Mouse (Mus musculus) 3T3-L1 (cell line): Measurements from ENCODE around the gene Olfr1272.
"Not testable (repeated sequence)": the region's sequence is repeated elsewhere in the genome, so short reads cannot be mapped to it uniquely, and the experiment has no call there.

Source experiments
- DNase-seq: peaks from one replicate; pipeline ENCODE4 v3.0.0-alpha.2; 2015; ENCODE audit warnings: low read depth, low spot score

Gene Olfr1272

DNA sequence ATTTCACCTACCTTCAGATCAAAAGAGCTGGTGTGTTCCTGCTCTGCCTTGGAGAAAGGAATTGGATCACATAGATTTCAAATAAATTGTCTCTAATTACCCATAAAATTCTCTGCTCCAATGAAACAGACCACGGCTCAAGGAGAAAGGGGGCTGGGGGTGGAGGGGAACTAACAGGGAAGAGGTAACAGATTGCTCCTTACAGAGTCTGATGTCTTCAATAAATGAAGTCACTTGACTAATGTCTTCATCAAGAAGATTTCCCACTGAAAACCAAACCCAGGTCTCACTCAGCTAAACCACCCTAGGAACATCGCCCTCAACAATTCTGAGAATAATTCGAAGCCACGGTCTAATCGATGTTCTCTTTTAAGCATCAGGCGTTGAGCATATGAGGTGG lies at the start of gene Olfr1272:
Gene Olfr1272, minus strand, starts transcription at position 101 of the 400 bp plus-strand sequence.
- DNase-seq, result no peak

DNA sequence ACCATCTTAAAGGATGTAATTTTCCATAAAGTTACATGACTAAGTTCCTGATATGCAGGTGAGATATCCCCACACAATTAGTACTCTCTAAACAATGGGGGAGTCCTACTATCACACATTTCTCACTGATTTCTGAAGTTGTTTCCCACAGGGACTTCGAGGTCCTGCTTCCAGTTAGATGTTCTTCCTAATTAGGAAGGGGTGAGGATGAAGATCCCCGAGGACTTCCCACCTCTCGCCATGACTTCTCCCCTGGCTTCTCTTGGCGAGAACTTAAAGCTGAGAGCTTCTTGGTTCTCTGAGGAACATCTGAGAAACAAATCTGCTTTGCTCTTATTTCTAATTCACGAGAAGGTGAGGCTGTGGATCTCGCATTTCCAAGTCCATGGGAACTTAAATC lies 29.3 kb upstream of the Olfr1272 start, which contains the start of gene Gm13769:
Gene Gm13769, plus strand, starts transcription at position 301 of the 400 bp plus-strand sequence.
- DNase-seq, result not testable (repeated sequence)

- DNase-seq, result no peak
Observed at GRCm38 (mm10) chr2:90270932-90271331, 21.7 kb downstream of the Olfr1272 start, which contains the start of gene Olfr1271. Olfr1271 (minus strand) TSS chr2:90271032.

DNA sequence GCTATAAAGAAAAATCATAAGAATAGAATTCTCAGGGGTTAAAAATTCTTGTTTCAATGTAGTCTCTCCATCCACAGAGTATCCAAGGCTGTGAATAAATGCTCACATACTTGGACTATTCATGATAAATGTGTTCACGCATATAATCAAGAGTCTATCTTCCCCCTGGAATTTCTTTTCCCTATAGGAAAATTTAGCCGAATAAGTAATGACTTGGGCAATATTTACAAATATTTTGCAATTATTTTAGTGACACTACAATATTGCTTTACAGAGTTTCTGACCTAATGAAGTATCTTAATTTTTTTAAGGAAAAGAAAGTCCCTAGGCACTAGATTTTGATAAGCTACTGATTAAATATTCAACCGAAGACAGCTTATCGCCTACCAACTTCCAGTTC lies 35.1 kb downstream of the Olfr1272 start, which contains the start of gene Olfr142:
Gene Olfr142, minus strand, starts transcription at position 101 of the 400 bp plus-strand sequence.
- DNase-seq, result no peak
